Mouse (Mus musculus): ENCODE measurements around the gene Zranb1. TPM values are rescaled to one million over a fixed set of nuclear protein-coding genes. Genes with fewer than 3 reads are reported as not detected.

Gene Zranb1
- polyA plus RNA-seq, 1 experiment from 2014 or later: 16.2 TPM

- no peaks in the 10 kb centered on the region for H3K27me3 ChIP-seq
- no peaks in the 10 kb centered on the region; the same call in 1 of the 2 replicates for H3K36me3 ChIP-seq
- no peak overlapping the region for H3K9ac ChIP-seq
- H3K4me2 ChIP-seq: no peak overlapping the region
- WGBS: 30% methylated on average over 6 of the region's 6 CpGs
- no peak for ATAC-seq (ENCODE audit: insufficient number of reproducible peaks, low FRiP score, low TSS enrichment, low read depth)
- peaks cover 35% of the 10 kb centered on the region for H3K4me1 ChIP-seq
- H3K9me3 ChIP-seq: no peaks in the 10 kb centered on the region
- no peak overlapping the region for H3K4me3 ChIP-seq
- H3K27ac ChIP-seq: no peak overlapping the region
Observed at GRCm38 (mm10) chr7:133019481-133020020, 88.6 kb downstream of the Zranb1 start.

DNA sequence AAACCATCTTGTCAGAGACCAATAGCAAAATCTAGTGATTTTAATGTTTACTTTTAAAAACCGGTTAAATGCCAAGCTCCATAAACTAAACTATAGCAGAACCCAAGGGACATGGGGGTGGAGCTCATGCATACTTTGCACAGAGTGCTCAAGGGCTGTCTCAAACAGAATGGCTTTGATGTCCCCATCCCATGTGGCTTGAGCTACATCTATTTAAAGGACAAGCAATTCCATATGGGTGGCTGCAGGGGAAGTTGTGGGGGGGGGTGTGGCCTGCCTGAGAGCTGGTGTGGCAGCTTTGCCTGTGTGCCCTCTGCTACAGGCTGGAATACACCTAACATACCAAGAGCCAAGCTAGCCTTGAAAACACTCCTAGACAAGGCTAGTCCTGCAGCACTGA, 93.8 kb downstream of the Zranb1 start:
- 0 out of 2 replicates have a peak, but pooled peaks have one; percentile 22 for ATAC-seq (ENCODE audit: insufficient number of reproducible peaks, low FRiP score, low TSS enrichment, low read depth)
- no peak overlapping the region for H3K4me3 ChIP-seq
- no peaks in the 10 kb centered on the region for H3K9me3 ChIP-seq
- H3K4me1 ChIP-seq: peaks cover 33% of the 10 kb centered on the region
- 0 out of 2 replicates have a peak, but pooled peaks cover 3% of the 10 kb centered on the region for H3K36me3 ChIP-seq
- H3K4me2 ChIP-seq: no peak overlapping the region
- no peak overlapping the region for H3K9ac ChIP-seq
- H3K27ac ChIP-seq: peak overlapping the region; percentile 55
- no peaks in the 10 kb centered on the region for H3K27me3 ChIP-seq
- 34% methylated on average over 1 of the region's 1 CpGs for WGBS

- peaks cover 24% of the 10 kb centered on the region for H3K4me1 ChIP-seq
- H3K9me3 ChIP-seq: no peaks in the 10 kb centered on the region
- H3K27ac ChIP-seq: no peak overlapping the region
- no peaks in the 10 kb centered on the region for H3K27me3 ChIP-seq
- no peak overlapping the region for H3K4me2 ChIP-seq
- no peak overlapping the region for H3K4me3 ChIP-seq
- WGBS: 88% methylated on average over 4 of the region's 4 CpGs
- no peak for ATAC-seq (ENCODE audit: insufficient number of reproducible peaks, low FRiP score, low TSS enrichment, low read depth)
- H3K36me3 ChIP-seq: 0 out of 2 replicates have a peak, but pooled peaks cover 3% of the 10 kb centered on the region
- no peak overlapping the region for H3K9ac ChIP-seq
Observed at GRCm38 (mm10) chr7:133027930-133028329, 97.0 kb downstream of the Zranb1 start.

DNA sequence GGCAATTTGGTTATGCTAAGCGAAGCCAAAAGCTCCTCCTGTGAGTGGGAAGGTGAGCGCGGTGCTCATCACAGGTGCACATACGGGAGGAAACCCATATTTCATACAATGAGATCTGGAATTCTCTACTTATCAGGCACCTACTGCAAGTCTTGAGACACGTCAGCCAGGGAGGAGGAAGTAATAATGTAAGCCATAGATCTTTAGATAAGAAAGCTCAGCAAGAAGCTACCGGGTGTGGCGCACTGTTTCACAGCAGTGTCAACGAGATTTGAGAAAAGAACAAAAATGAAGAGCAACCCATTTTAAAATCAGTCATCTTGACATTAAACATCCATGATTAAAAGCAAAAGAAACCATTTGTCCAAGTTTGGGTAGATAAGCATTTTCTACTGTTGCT, 98.1 kb downstream of the Zranb1 start:
- Histone ChIP-seq H3K4me2 (no peak overlapping the region), H3K4me3 (no peak overlapping the region), H3K4me1 (peaks cover 30% of the 10 kb centered on the region), H3K27me3 (no peaks in the 10 kb centered on the region), H3K27ac (no peak overlapping the region), H3K9ac (no peak overlapping the region), H3K9me3 (no peaks in the 10 kb centered on the region), H3K36me3 (0 out of 2 replicates have a peak, but pooled peaks cover 3% of the 10 kb centered on the region)
- WGBS: 81% methylated on average over 8 of the region's 8 CpGs
- ATAC-seq (ENCODE audit: insufficient number of reproducible peaks, low FRiP score, low TSS enrichment, low read depth): no peak

GRCm38 (mm10) chr7:133029496-133030047, 98.6 kb downstream of the Zranb1 start:
- H3K27ac ChIP-seq: no peak overlapping the region
- H3K9me3 ChIP-seq: no peaks in the 10 kb centered on the region
- ATAC-seq (ENCODE audit: insufficient number of reproducible peaks, low FRiP score, low TSS enrichment, low read depth): no peak
- peaks cover 35% of the 10 kb centered on the region for H3K4me1 ChIP-seq
- no peak overlapping the region for H3K4me2 ChIP-seq
- H3K9ac ChIP-seq: no peak overlapping the region
- H3K36me3 ChIP-seq: 0 out of 2 replicates have a peak, but pooled peaks cover 3% of the 10 kb centered on the region
- WGBS: 74% methylated on average over 8 of the region's 8 CpGs
- H3K4me3 ChIP-seq: no peak overlapping the region
- no peaks in the 10 kb centered on the region for H3K27me3 ChIP-seq

DNA sequence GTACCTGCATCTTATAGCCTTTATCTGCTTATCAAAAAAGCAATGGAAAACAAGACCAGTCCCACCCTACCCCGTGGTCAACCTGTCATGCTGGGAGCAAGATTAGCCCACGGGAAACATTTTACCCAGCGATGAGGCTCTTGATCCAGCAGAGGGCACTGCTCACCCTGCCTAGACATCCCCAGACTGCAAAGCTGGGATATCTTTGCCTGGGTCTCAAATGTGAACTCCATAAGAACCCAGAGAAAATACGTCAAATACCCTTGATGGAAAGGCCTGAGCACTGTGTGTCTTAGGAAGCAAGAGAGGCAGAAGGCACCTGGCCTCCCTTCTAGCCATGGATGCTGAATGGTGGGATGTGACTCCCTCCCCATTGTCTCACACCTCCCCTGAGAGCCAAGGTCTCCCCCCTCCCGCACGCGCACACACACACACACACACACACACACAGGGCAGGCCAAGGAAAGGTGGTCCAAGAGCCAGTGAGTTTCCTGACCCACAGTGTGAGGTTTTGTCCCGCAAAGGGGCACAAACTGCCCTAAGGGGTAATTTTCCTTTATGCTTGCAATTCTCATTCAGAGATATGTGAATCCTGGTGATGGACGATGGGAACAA, 101.8 kb downstream of the Zranb1 start:
- no peaks in the 10 kb centered on the region for H3K27me3 ChIP-seq
- 0 out of 2 replicates have a peak, but pooled peaks cover 3% of the 10 kb centered on the region for H3K36me3 ChIP-seq
- peak; percentile 38 for ATAC-seq (ENCODE audit: insufficient number of reproducible peaks, low FRiP score, low TSS enrichment, low read depth)
- peaks cover 34% of the 10 kb centered on the region for H3K4me1 ChIP-seq
- no peak overlapping the region for H3K9ac ChIP-seq
- H3K9me3 ChIP-seq: no peaks in the 10 kb centered on the region
- no peak overlapping the region for H3K4me2 ChIP-seq
- WGBS: 52% methylated on average over 9 of the region's 9 CpGs
- H3K4me3 ChIP-seq: no peak overlapping the region
- H3K27ac ChIP-seq: peak overlapping the region; percentile 3; the same call in 1 of the 2 replicates

GRCm38 (mm10) chr7:133035901-133036300, 105.0 kb downstream of the Zranb1 start:
- H3K27ac ChIP-seq: no peak overlapping the region
- H3K4me1 ChIP-seq: peaks cover 47% of the 10 kb centered on the region
- no peak overlapping the region for H3K4me2 ChIP-seq
- H3K4me3 ChIP-seq: no peak overlapping the region
- no peaks in the 10 kb centered on the region for H3K36me3 ChIP-seq
- no peaks in the 10 kb centered on the region for H3K27me3 ChIP-seq
- no peaks in the 10 kb centered on the region for H3K9me3 ChIP-seq
- ATAC-seq (ENCODE audit: insufficient number of reproducible peaks, low FRiP score, low TSS enrichment, low read depth): no peak
- H3K9ac ChIP-seq: no peak overlapping the region

Other genes with a start within 250 kb of the Zranb1 start
- gene Fam53b, start 117.3 kb upstream of the Zranb1 start, polyA plus RNA-seq (2015; fragmentation: Nextera tagmentation; extraction: Ambion mirVana): 18.5 and 20.2 TPM in 2 replicates
- 63.2 and 65.9 TPM in 2 replicates for gene Eef1akmt2, start 78.5 kb upstream of the Zranb1 start, polyA plus RNA-seq (2015; fragmentation: Nextera tagmentation; extraction: Ambion mirVana)
- 37.5 and 38.5 TPM in 2 replicates for gene Abraxas2, start 71.9 kb upstream of the Zranb1 start, polyA plus RNA-seq (2015; fragmentation: Nextera tagmentation; extraction: Ambion mirVana)
- 97.8 and 101 TPM in 2 replicates for gene Fgfr2, start 192.2 kb downstream of the Zranb1 start, polyA plus RNA-seq (2015; fragmentation: Nextera tagmentation; extraction: Ambion mirVana)
- 47.4 and 56.3 TPM in 2 replicates for gene Ctbp2, start 193.2 kb downstream of the Zranb1 start, polyA plus RNA-seq (2015; fragmentation: Nextera tagmentation; extraction: Ambion mirVana)

All from limb, embryonic 15.5 days (tissue).